In the genomic region with DNA sequence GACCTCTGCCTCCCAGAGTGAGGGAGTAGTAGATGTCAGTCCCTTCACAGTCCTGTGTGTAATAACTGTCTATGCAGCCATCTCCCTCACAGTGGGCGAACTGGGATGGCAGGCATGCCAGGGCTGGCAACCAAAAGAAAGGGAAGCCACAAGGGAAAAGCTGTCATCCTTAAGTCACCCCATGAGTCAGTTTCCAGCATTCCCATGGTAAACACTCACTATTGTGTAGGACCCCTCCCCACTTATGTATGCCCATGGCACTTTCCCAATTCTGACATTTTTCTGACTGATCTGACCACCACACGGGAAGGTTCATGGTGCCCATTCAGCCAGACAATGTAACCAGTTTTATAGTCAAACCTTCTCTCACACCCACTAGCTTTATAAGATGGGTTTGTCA, we compare ENCODE assay signal across 17 mouse cellular contexts. TPM values are rescaled to one million over a fixed set of nuclear protein-coding genes. Genes with fewer than 3 reads are reported as not detected.
"Had no signal": no experiment of that assay in that cellular context is flagged by ENCODE, and none has a peak within 500 bp of the region (broad histone marks: within the 10 kb centered on the region; RNA-seq: fewer than 3 reads in every experiment).

No protein-coding gene starts in this region.

- DNase-seq: lung, embryonic 14.5 days; lung, postnatal 4 days; midbrain, embryonic 14.5 days; retina, postnatal 1 day; right cerebral cortex, adult 18-20 months; right cerebral cortex, postnatal 25 days; right cerebral cortex, postnatal 4 days; spleen, adult 18-20 months; thymus, adult 18-20 months; thymus, postnatal 14 days; thymus, postnatal 36 days had no signal

- H3K27me3 ChIP-seq: neural tube, embryonic 13.5 days; neural tube, embryonic 15.5 days had no signal

- ATAC-seq: midbrain, embryonic 16.5 days had no signal

- H3K36me3 ChIP-seq: midbrain, embryonic 10.5 days; midbrain, embryonic 12.5 days; neural tube, embryonic 13.5 days; neural tube, embryonic 15.5 days had no signal

- H3K4me3 ChIP-seq: midbrain, embryonic 10.5 days; midbrain, embryonic 12.5 days; neural tube, embryonic 13.5 days; neural tube, embryonic 15.5 days had no signal

- H3K27ac ChIP-seq: midbrain, embryonic 10.5 days; midbrain, embryonic 12.5 days; neural tube, embryonic 13.5 days; neural tube, embryonic 15.5 days had no signal

RNA-seq across cellular contexts. Expression of a gene that starts 23.7 kb away (rescaled TPM):
- polyA plus RNA-seq: small intestine, adult 2 months had no signal
